Mouse (Mus musculus): ENCODE measurements around the gene Dpyd.

DNA sequence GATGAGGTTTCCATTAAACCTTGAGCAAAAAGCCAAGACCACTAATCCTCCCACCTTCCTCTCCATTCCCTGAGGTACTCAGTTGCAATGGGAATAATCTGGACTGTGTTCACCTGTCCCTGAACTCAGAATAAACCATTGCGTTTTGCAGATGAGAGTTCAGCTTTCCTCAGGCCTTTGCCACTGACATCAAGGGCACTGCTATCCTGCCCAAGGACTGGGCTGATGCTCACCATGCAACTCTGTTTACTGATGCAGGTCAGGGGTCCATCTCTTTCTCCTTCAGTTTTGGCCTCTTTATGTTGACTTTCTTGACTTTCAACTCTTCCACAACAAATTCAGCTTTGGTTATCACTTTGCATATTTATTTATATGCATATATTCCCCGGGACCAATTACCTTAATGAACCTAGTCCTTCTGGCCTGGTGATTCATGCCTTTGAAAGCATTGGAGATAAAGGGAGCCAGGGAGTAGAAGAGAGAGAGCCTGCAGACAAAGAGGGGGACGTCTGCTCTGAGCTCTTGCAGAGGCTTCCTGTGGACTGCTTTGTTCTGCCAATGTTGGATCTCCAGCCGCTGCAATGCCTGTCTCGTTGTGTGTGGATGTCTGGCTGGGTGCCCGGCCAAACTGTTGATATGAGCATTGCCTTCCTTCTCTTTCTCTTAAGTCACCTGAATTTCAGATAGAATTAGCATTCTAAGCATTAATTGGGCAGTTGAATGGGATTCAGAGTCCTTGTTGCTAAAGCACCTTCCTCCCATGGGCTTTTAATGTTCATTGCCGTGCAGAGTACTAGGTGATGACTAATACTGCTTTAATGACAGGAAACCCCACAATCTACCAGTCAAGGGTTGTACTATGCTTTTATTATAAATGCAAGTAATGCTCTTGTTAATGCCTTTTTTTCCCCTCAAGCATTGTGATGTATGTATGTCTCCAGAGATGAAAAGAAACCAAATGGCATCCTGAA is 771.7 kb downstream of the Dpyd start:
- TF ChIP-seq CTCF (IDR thresholded peaks at IDR 0.05; ENCODE audit: extremely low read depth, insufficient read depth, low read length) (no peak), POLR2A (IDR thresholded peaks at IDR 0.05; ENCODE audit: extremely low read depth, insufficient read depth, low read length) (no peak)
